Mouse (Mus musculus) forebrain, embryonic 15.5 days (tissue): ENCODE results near the gene Gm49318. TPM values are rescaled to one million over a fixed set of nuclear protein-coding genes. Genes with fewer than 3 reads are reported as not detected.
"Not testable (repeated sequence)": the region's sequence is repeated elsewhere in the genome, so short reads cannot be mapped to it uniquely, and the experiment has no call there.

ENCODE experiments used
- ATAC-seq: fragments of 200-750 bp; cut with Nextera tagmentation; replicated peaks from 2 replicates; pipeline ENCODE4 v1.8.0; 2017; ENCODE audit warnings: mild to moderate bottlenecking, moderate TSS enrichment, moderate library complexity
- H3K27ac ChIP-seq: fragments of 300-500 bp; sonication (generic); replicated peaks from 2 replicates; pipeline ENCODE4 v1.5.1; 2015; ENCODE audit warnings: mild to moderate bottlenecking, inconsistent platforms
- H3K27me3 ChIP-seq: fragments of 300-500 bp; sonication (generic); 2 replicates; pipeline ENCODE4 v1.6.1; 2015; ENCODE audit warnings: inconsistent platforms
- H3K36me3 ChIP-seq: fragments of 300-500 bp; sonication (generic); 2 replicates; pipeline ENCODE4 v1.6.1; 2015; ENCODE audit warnings: mild to moderate bottlenecking, inconsistent platforms
- H3K4me1 ChIP-seq: fragments of 300-500 bp; sonication (generic); 2 replicates; pipeline ENCODE4 v1.6.1; 2015; ENCODE audit warnings: inconsistent platforms
- H3K4me2 ChIP-seq: fragments of 300-500 bp; sonication (generic); replicated peaks from 2 replicates; pipeline ENCODE4 v1.6.1; 2015; ENCODE audit warnings: mild to moderate bottlenecking, inconsistent platforms
- H3K4me3 ChIP-seq: fragments of 300-500 bp; sonication (generic); 2 replicates; pipeline ENCODE4 v1.5.1; 2015; ENCODE audit warnings: mild to moderate bottlenecking, inconsistent platforms
- H3K9ac ChIP-seq: fragments of 300-500 bp; sonication (generic); replicated peaks from 2 replicates; pipeline ENCODE4 v1.6.1; 2015; ENCODE audit warnings: mild to moderate bottlenecking, inconsistent platforms
- H3K9me3 ChIP-seq: fragments of 300-500 bp; sonication (generic); 2 replicates; pipeline ENCODE4 v1.6.1; 2016; ENCODE audit warnings: inconsistent platforms
- WGBS: fragments of 180-500 bp; shearing (Covaris S2); methylation state at CpG from one replicate; pipeline ENCODE4 v1.1.7; 2015; ENCODE audit warnings: mixed read lengths; 5-methylcytosine and 5-hydroxymethylcytosine counted together
- polyA plus RNA-seq: library from polyadenylated mRNA; unstranded; fragments of >200 nt; fragmentation: Nextera tagmentation; extraction: Ambion mirVana; gene quantifications from 2 replicates; pipeline ENCODE4 v1.2.1, GENCODE M21; 2015

Gm49318 gene
- polyA plus RNA-seq, 1 experiment from 2014 or later = not detected

GRCm38 (mm10) chr9:22089986-22090385, 18.9 kb upstream of the Gm49318 start:
- Histone ChIP-seq H3K4me2 (no peak overlapping the region), H3K36me3 (no peaks in the 10 kb centered on the region), H3K27ac (no peak overlapping the region), H3K9ac (no peak overlapping the region), H3K4me1 (peaks cover 7% of the 10 kb centered on the region), H3K4me3 (no peak overlapping the region), H3K9me3 (no peaks in the 10 kb centered on the region), H3K27me3 (no peaks in the 10 kb centered on the region)
- no peak for ATAC-seq
- WGBS = 80% methylated on average over 7 of the region's 7 CpGs

DNA sequence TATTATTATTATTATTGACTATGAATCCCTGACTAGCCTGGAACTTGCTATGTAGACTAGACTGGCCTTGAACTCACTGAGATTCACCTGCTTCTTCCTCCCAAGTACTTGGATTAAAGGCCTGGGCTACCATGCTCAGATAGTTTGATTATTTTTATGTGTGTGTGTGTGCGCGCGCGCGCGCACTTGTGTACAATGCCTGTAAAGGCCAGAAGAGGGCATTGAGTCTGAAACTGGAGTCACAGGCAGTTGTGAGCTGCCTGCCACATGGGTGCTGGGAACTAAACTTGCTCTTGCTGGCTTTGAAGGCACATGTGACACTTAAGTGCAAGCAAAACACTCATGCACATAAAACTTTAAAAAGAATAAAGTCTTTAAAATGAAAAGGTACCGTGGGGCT, 18.2 kb upstream of the Gm49318 start:
- Histone ChIP-seq H3K9me3 (no peaks in the 10 kb centered on the region), H3K27me3 (no peaks in the 10 kb centered on the region), H3K36me3 (no peaks in the 10 kb centered on the region), H3K27ac (no peak overlapping the region), H3K4me2 (no peak overlapping the region), H3K9ac (no peak overlapping the region), H3K4me3 (no peak overlapping the region), H3K4me1 (peaks cover 13% of the 10 kb centered on the region)
- no peak for ATAC-seq
- WGBS = over 99% methylated on average over 7 of the region's 7 CpGs

DNA sequence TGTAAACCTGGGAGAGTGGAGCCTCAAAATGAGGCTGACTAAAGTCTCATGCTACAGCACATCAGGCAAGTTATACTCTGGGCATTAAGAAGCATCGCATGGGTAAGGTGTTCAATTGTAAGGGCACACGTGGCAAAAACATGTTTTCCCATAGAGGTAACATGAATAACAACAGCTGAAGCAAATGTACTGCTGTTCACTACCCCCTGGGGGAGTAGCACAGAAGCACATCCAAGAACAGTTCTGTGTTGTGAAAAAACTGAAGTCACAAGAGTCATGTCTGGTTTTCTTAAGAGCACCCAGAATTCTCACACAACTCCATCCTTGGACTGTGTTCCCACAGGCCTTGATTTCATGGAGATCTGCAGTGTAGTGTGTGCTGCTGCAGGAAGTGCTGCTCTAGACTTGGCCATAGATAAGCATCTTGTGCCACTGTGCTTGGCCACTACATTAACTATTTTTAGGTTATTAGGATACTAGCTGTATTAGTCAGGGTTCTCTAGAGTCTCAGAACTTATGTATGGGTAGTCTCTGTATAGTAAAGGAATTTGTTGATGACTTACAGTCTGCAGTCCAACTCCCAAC, 16.1 kb upstream of the Gm49318 start:
- H3K4me1 ChIP-seq = peaks cover 18% of the 10 kb centered on the region
- no peak overlapping the region for H3K4me3 ChIP-seq
- H3K27ac ChIP-seq = no peak overlapping the region
- WGBS = 79% methylated on average over 2 of the region's 2 CpGs
- H3K4me2 ChIP-seq = no peak overlapping the region
- H3K9me3 ChIP-seq = no peaks in the 10 kb centered on the region
- no peak overlapping the region for H3K9ac ChIP-seq
- no peaks in the 10 kb centered on the region for H3K36me3 ChIP-seq
- H3K27me3 ChIP-seq = no peaks in the 10 kb centered on the region
- ATAC-seq = no peak

GRCm38 (mm10) chr9:22086012-22086411, 15.0 kb upstream of the Gm49318 start:
- H3K36me3 ChIP-seq = no peaks in the 10 kb centered on the region
- 86% methylated on average over 6 of the region's 6 CpGs for WGBS
- peak overlapping the region; percentile 73 for H3K4me3 ChIP-seq
- peaks cover 18% of the 10 kb centered on the region for H3K4me1 ChIP-seq
- no peaks in the 10 kb centered on the region for H3K27me3 ChIP-seq
- H3K9me3 ChIP-seq = no peaks in the 10 kb centered on the region
- no peak for ATAC-seq
- H3K4me2 ChIP-seq = peak overlapping the region; percentile 64
- H3K27ac ChIP-seq = peak overlapping the region; percentile 78; the same call in 1 of the 2 replicates
- peak overlapping the region; percentile 68 for H3K9ac ChIP-seq

- Histone ChIP-seq H3K27ac (peak within 1 kb of the TSS; percentile 78), H3K9me3 (no peaks in the 10 kb centered on the region), H3K36me3 (no peaks in the 10 kb centered on the region), H3K4me2 (peak within 1 kb of the TSS; percentile 64), H3K4me1 (peaks cover 18% of the 10 kb centered on the region), H3K9ac (peak within 1 kb of the TSS; percentile 68), H3K27me3 (no peaks in the 10 kb centered on the region), H3K4me3 (peak within 1 kb of the TSS; percentile 73)
- peak; percentile 100 for ATAC-seq
- under 1% methylated on average over 48 of the region's 48 CpGs for WGBS
Measured at GRCm38 (mm10) chr9:22085022-22085834, 14.2 kb upstream of the Gm49318 start, which contains the start of gene Ecsit. Ecsit (minus strand) TSS chr9:22085438.

- H3K27me3 ChIP-seq = no peaks in the 10 kb centered on the region
- H3K36me3 ChIP-seq = no peaks in the 10 kb centered on the region; the same call in 1 of the 2 replicates
- peaks cover 18% of the 10 kb centered on the region for H3K4me1 ChIP-seq
- no peak overlapping the region for H3K27ac ChIP-seq
- H3K9ac ChIP-seq = peak overlapping the region; percentile 68
- 33% methylated on average over 4 of the region's 4 CpGs for WGBS
- ATAC-seq = no peak
- H3K4me2 ChIP-seq = peak overlapping the region; percentile 64
- peak overlapping the region; percentile 73 for H3K4me3 ChIP-seq
- no peaks in the 10 kb centered on the region for H3K9me3 ChIP-seq
Measured at GRCm38 (mm10) chr9:22084667-22085021, 13.6 kb upstream of the Gm49318 start.

- H3K4me2 ChIP-seq = no peak overlapping the region
- no peak for ATAC-seq
- no peaks in the 10 kb centered on the region for H3K9me3 ChIP-seq
- no peak overlapping the region for H3K9ac ChIP-seq
- no peaks in the 10 kb centered on the region for H3K27me3 ChIP-seq
- H3K4me3 ChIP-seq = no peak overlapping the region
- no peak overlapping the region for H3K27ac ChIP-seq
- peaks cover 6% of the 10 kb centered on the region for H3K4me1 ChIP-seq
- peaks cover 26% of the 10 kb centered on the region for H3K36me3 ChIP-seq
- WGBS = 95% methylated on average over 23 of the region's 23 CpGs
Measured at GRCm38 (mm10) chr9:22076223-22076622, 5.2 kb upstream of the Gm49318 start.

DNA sequence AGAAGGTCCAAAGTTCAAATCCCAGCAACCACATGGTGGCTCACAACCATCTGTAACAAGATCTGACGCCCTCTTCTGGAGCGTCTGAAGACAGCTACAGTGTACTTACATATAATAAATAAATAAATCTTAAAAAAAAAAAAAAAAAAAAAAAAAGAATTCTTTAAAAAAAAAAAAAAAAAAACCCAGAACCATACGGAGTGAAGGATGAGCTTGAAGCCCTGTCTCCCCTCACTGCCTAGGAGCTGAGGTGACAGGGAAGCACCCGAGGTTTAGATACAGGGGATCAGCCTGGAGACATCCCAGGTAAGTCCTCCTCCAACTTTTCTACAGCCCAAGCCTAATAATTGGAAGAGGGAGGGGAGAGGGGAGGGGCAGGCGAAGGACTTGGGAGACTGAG, 4.7 kb upstream of the Gm49318 start:
- not testable (repeated sequence) for H3K4me2 ChIP-seq, ATAC-seq, H3K4me3 ChIP-seq, H3K9me3 ChIP-seq, H3K27ac ChIP-seq, H3K27me3 ChIP-seq, H3K4me1 ChIP-seq, H3K9ac ChIP-seq
- 77% methylated on average over 5 of the region's 5 CpGs for WGBS
- H3K36me3 ChIP-seq = peaks cover 26% of the 10 kb centered on the region

DNA sequence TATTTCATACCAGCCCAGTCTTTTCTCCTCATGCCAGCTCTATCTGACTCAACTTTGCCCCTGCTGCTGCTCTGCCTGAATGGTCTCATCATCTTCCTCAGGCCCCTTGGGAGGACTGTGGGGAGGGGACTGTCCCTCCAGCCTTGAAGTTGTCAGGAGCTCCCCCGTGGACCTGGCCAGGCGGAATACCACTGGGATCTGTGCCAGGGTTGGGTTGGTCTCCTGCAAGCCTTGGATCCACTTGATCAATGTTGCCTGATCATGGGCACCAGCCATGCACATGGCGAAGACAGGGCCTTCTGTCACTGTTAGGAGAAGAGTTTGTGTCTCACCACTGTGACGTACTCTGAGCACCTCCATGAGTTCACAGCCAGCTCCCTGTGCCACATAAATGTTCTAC, 1.2 kb upstream of the Gm49318 start:
- H3K27me3 ChIP-seq = no peaks in the 10 kb centered on the region
- 88% methylated on average over 4 of the region's 4 CpGs for WGBS
- no peak for ATAC-seq
- H3K4me2 ChIP-seq = no peak overlapping the region
- no peak overlapping the region for H3K9ac ChIP-seq
- no peak overlapping the region for H3K4me3 ChIP-seq
- no peak overlapping the region for H3K27ac ChIP-seq
- peaks cover 30% of the 10 kb centered on the region for H3K36me3 ChIP-seq
- H3K9me3 ChIP-seq = no peaks in the 10 kb centered on the region
- H3K4me1 ChIP-seq = peaks cover 21% of the 10 kb centered on the region

- Histone ChIP-seq H3K9me3 (no peaks in the 10 kb centered on the region), H3K9ac (peak overlapping the region; percentile 89), H3K4me1 (peaks cover 21% of the 10 kb centered on the region), H3K27ac (peak overlapping the region; percentile 98), H3K27me3 (no peaks in the 10 kb centered on the region), H3K36me3 (peaks cover 39% of the 10 kb centered on the region), H3K4me2 (peak overlapping the region; percentile 60), H3K4me3 (peak overlapping the region; percentile 95)
- peak; percentile 14 for ATAC-seq
- WGBS = 62% methylated on average over 4 of the region's 4 CpGs
Measured at GRCm38 (mm10) chr9:22069881-22070553, 1.0 kb downstream of the Gm49318 start.

- H3K36me3 ChIP-seq = peaks cover 35% of the 10 kb centered on the region
- no peaks in the 10 kb centered on the region for H3K9me3 ChIP-seq
- peaks cover 26% of the 10 kb centered on the region for H3K4me1 ChIP-seq
- H3K27me3 ChIP-seq = no peaks in the 10 kb centered on the region
- H3K27ac ChIP-seq = no peak overlapping the region
- 83% methylated on average over 5 of the region's 5 CpGs for WGBS
- H3K9ac ChIP-seq = no peak overlapping the region
- no peak for ATAC-seq
- no peak overlapping the region for H3K4me2 ChIP-seq
- no peak overlapping the region for H3K4me3 ChIP-seq
Measured at GRCm38 (mm10) chr9:22067195-22067594, 3.9 kb downstream of the Gm49318 start.

GRCm38 (mm10) chr9:22066433-22066832, 4.6 kb downstream of the Gm49318 start:
- 77% methylated on average over 3 of the region's 3 CpGs for WGBS
- Histone ChIP-seq H3K4me2 (no peak overlapping the region), H3K4me3 (no peak overlapping the region), H3K9me3 (no peaks in the 10 kb centered on the region), H3K9ac (no peak overlapping the region), H3K36me3 (peaks cover 41% of the 10 kb centered on the region), H3K27me3 (no peaks in the 10 kb centered on the region), H3K4me1 (peaks cover 21% of the 10 kb centered on the region), H3K27ac (no peak overlapping the region)
- no peak for ATAC-seq
